ENCODE assay signal across 10 mouse cellular contexts in genomic region chr3:127258466-127259075, GRCm38 (mm10).
A peak's percentile ranks its signal among the peaks of the same experiment; 100 is the strongest.
DNase-seq lines count a peak whose midpoint lies in the region; ATAC-seq lines count a peak whose summit lies in the region.
"Had no signal": no experiment of that assay in that cellular context is flagged by ENCODE, and none has a peak within 500 bp of the region (broad histone marks: within the 10 kb centered on the region; RNA-seq: fewer than 3 reads in every experiment).

No protein-coding gene starts in this region.

- DNase-seq in heart, adult 9 months (ENCODE audit: low spot score in 2 of 2), result no peak
- peak; percentile 51 for DNase-seq in retina, postnatal 1 day
- DNase-seq in retina, embryonic 14.5 days (ENCODE audit: low spot score), result no peak
- DNase-seq in limb, embryonic 11.5 days (ENCODE audit: low spot score), result peak; percentile 41
- DNase-seq in left cerebral cortex, postnatal 25 days (ENCODE audit: low spot score in 2 of 2), result no peak
- DNase-seq in layer of hippocampus, postnatal 25 days (ENCODE audit: extremely low spot score in 1 of 2, low spot score in 1 of 2), result no peak
- DNase-seq in yolk sac, embryonic 10.5 days (ENCODE audit: low spot score), result no peak
- DNase-seq: adrenal gland, postnatal 14 days; liver, embryonic 13.5 days had no signal

- no peaks in the 10 kb centered on the region for H3K9me3 ChIP-seq in heart, embryonic 11.5 days (replicated peaks; ENCODE audit: control insufficient read depth, low read length)
- H3K9me3 ChIP-seq in limb, embryonic 11.5 days (ENCODE audit: control insufficient read depth, low read length), result no peaks in the 10 kb centered on the region
- H3K9me3 ChIP-seq: liver, embryonic 13.5 days had no signal

- no peak overlapping the region for H3K9ac ChIP-seq in heart, embryonic 11.5 days (ENCODE audit: low read depth, low read length)
- no peak overlapping the region for H3K9ac ChIP-seq in limb, embryonic 11.5 days (ENCODE audit: low read length)
- H3K9ac ChIP-seq: liver, embryonic 13.5 days had no signal

- H3K36me3 ChIP-seq in heart, embryonic 11.5 days (ENCODE audit: control insufficient read depth, insufficient read depth, low read length), result no peaks in the 10 kb centered on the region
- no peaks in the 10 kb centered on the region for H3K36me3 ChIP-seq in limb, embryonic 11.5 days (ENCODE audit: control insufficient read depth, insufficient read depth, low read length)
- H3K36me3 ChIP-seq: liver, embryonic 13.5 days had no signal

- H3K4me3 ChIP-seq in heart, embryonic 11.5 days (ENCODE audit: low read depth, low read length), result peak overlapping the region; percentile 54
- H3K4me3 ChIP-seq in limb, embryonic 11.5 days (ENCODE audit: low read depth, low read length), result no peak overlapping the region

- peak overlapping the region; percentile 73 for H3K4me2 ChIP-seq in heart, embryonic 11.5 days
- no peak overlapping the region for H3K4me2 ChIP-seq in limb, embryonic 11.5 days (ENCODE audit: low read depth, severe bottlenecking)

- ATAC-seq in heart, embryonic 11.5 days (replicated peaks; ENCODE audit: insufficient number of reproducible peaks, low FRiP score, low TSS enrichment), result no peak
- ATAC-seq in limb, embryonic 11.5 days (ENCODE audit: insufficient number of reproducible peaks, low FRiP score, low TSS enrichment, low read depth), result no peak

- 0 out of 2 replicates have a peak, but pooled peaks cover 2% of the 10 kb centered on the region for H3K4me1 ChIP-seq in heart, embryonic 11.5 days (ENCODE audit: control insufficient read depth, insufficient read depth, low read length)
- no peaks in the 10 kb centered on the region for H3K4me1 ChIP-seq in limb, embryonic 11.5 days (ENCODE audit: control insufficient read depth, insufficient read depth, low read length)
- H3K4me1 ChIP-seq: liver, embryonic 13.5 days had no signal

- H3K27ac ChIP-seq in heart, embryonic 11.5 days (ENCODE audit: low read depth, low read length), result no peak overlapping the region
- no peak overlapping the region for H3K27ac ChIP-seq in limb, embryonic 11.5 days (replicated peaks; ENCODE audit: low read depth, low read length)
- H3K27ac ChIP-seq: liver, embryonic 13.5 days had no signal

- 38% methylated on average over 15 of the region's 15 CpGs for WGBS in heart, embryonic 11.5 days (ENCODE audit: insufficient replicate concordance)
- 40% methylated on average over 15 of the region's 15 CpGs for WGBS in limb, embryonic 11.5 days

- intact Hi-C loops in left cerebral cortex, postnatal 25 days (cut with DNase I), result loop anchor here (2.0 kb wide), 1 partner anchor 34 kb away; no protein-coding TSS in a partner anchor

- H3K27me3 ChIP-seq in heart, embryonic 11.5 days (ENCODE audit: control insufficient read depth, insufficient read depth, low read length), result no peaks in the 10 kb centered on the region
- no peaks in the 10 kb centered on the region for H3K27me3 ChIP-seq in limb, embryonic 11.5 days (ENCODE audit: control insufficient read depth, insufficient read depth, low read length)

Comparison
In these comparisons a context has a peak if more than half of its experiments do, and no peak if none do; other contexts are left out.
1. DNase-seq: peak in retina, postnatal 1 day (single experiment) and limb, embryonic 11.5 days (single experiment); none in heart, adult 9 months (0 of 2), retina, embryonic 14.5 days (single experiment), left cerebral cortex, postnatal 25 days (0 of 2), layer of hippocampus, postnatal 25 days (0 of 2) and yolk sac, embryonic 10.5 days (single experiment).